Mouse (Mus musculus) lung, embryonic 14.5 days (tissue): ENCODE measurements at regions not wholly inside any gene's neighbourhood (a gene's known extent, or its start where the extent isn't known, plus 50 kb on each side); places are given as distances from the start of the nearest gene placed in this dataset.
A peak's percentile ranks its signal among the peaks of the same experiment; 100 is the strongest.

Experiments used
- ATAC-seq: fragments of 200-750 bp; cut with Nextera tagmentation; 2 replicates; pipeline ENCODE4 v1.8.0; 2017; ENCODE audit warnings: mild to moderate bottlenecking, moderate TSS enrichment, moderate library complexity; ENCODE audit not compliant: insufficient read depth
- DNase-seq: peaks from one replicate; pipeline ENCODE4 v3.0.0-alpha.2; 2015
- H3K27ac ChIP-seq: fragments of 300-500 bp; sonication (generic); 2 replicates; pipeline ENCODE4 v1.5.1; 2014; ENCODE audit warnings: low read depth, mild to moderate bottlenecking, moderate library complexity
- H3K27me3 ChIP-seq: fragments of 300-500 bp; sonication (generic); 2 replicates; pipeline ENCODE4 v1.6.1; 2014; ENCODE audit warnings: low read length, control low read depth; ENCODE audit not compliant: insufficient read depth
- H3K36me3 ChIP-seq: fragments of 300-500 bp; sonication (generic); 2 replicates; pipeline ENCODE4 v1.6.1; 2014; ENCODE audit warnings: control low read depth; ENCODE audit not compliant: insufficient read depth
- H3K4me1 ChIP-seq: fragments of 300-500 bp; sonication (generic); 2 replicates; pipeline ENCODE4 v1.6.1; 2014; ENCODE audit warnings: antibody characterized with exemption, control low read depth; ENCODE audit not compliant: insufficient read depth
- H3K4me2 ChIP-seq: fragments of 300-500 bp; sonication (generic); 2 replicates; pipeline ENCODE4 v1.6.1; 2014; ENCODE audit warnings: mild to moderate bottlenecking
- H3K4me3 ChIP-seq: fragments of 300-500 bp; sonication (generic); 2 replicates; pipeline ENCODE4 v1.5.1; 2014; ENCODE audit warnings: low read depth, low read length
- H3K9ac ChIP-seq: fragments of 300-500 bp; sonication (generic); 2 replicates; pipeline ENCODE4 v1.6.1; 2014
- H3K9me3 ChIP-seq: fragments of 300-500 bp; sonication (generic); 2 replicates; pipeline ENCODE4 v1.6.1; 2016; ENCODE audit warnings: low read depth, low read length, control low read depth
- CTCF ChIP-seq: IDR thresholded peaks from 2 replicates; pipeline ENCODE4 v1.5.1; 2016; ENCODE audit warnings: antibody characterized with exemption, low read depth
- WGBS: fragments of 180-500 bp; shearing (Covaris S2); extraction: QIAGEN DNeasy Blood & Tissue Kit; methylation state at CpG from one replicate; pipeline ENCODE4 v1.1.7; 2014; 5-methylcytosine and 5-hydroxymethylcytosine counted together

- no peak overlapping the region for H3K4me3 ChIP-seq
- WGBS, result 83% methylated on average over 6 of the region's 6 CpGs
- H3K9me3 ChIP-seq, result no peaks in the 10 kb centered on the region
- H3K27ac ChIP-seq, result no peak overlapping the region
- ATAC-seq, result no peak
- H3K4me1 ChIP-seq, result no peaks in the 10 kb centered on the region
- no peak for DNase-seq
- H3K9ac ChIP-seq, result no peak overlapping the region
- no peak for TF ChIP-seq CTCF
- H3K4me2 ChIP-seq, result no peak overlapping the region
- H3K27me3 ChIP-seq, result no peaks in the 10 kb centered on the region
- no peaks in the 10 kb centered on the region for H3K36me3 ChIP-seq
Measured at GRCm38 (mm10) chr3:52762549-52762948, 254.5 kb downstream of the Cog6 start.

- Histone ChIP-seq H3K9ac (no peak overlapping the region), H3K36me3 (no peaks in the 10 kb centered on the region), H3K27me3 (no peaks in the 10 kb centered on the region), H3K9me3 (no peaks in the 10 kb centered on the region), H3K27ac (no peak overlapping the region), H3K4me1 (no peaks in the 10 kb centered on the region), H3K4me3 (no peak overlapping the region), H3K4me2 (no peak overlapping the region)
- WGBS, result 85% methylated on average over 11 of the region's 11 CpGs
- ATAC-seq, result no peak
- DNase-seq, result no peak
- TF ChIP-seq CTCF, result no peak
Measured at GRCm38 (mm10) chr3:52759846-52760245, 257.2 kb downstream of the Cog6 start.

DNA sequence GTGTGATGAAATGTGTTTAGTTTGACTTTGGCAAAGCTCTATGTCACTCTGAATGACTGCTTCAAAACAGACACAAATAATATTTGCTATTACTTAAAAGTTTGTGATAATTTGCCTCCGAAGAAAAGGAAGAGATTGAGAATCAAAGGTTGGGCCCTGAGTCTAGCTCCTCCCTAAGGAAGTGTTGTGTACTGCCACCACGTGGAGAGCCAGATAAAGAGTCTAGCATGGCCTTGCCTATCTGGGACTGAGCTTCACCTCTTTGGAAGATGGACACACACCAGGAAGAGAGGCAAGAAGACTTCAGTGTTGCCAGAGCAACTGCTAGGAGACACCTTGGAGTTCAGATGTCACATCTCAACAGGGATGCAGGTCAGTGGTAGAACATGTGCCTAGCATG lies 258.5 kb downstream of the Cog6 start:
- 12% methylated on average over 2 of the region's 2 CpGs for WGBS
- no peak overlapping the region for H3K27ac ChIP-seq
- H3K4me1 ChIP-seq, result peaks cover 4% of the 10 kb centered on the region
- peak; percentile 58 for DNase-seq
- no peaks in the 10 kb centered on the region for H3K9me3 ChIP-seq
- H3K4me2 ChIP-seq, result no peak overlapping the region
- no peaks in the 10 kb centered on the region for H3K36me3 ChIP-seq
- no peak for ATAC-seq
- H3K27me3 ChIP-seq, result no peaks in the 10 kb centered on the region
- no peak overlapping the region for H3K4me3 ChIP-seq
- peak; percentile 69 for TF ChIP-seq CTCF
- H3K9ac ChIP-seq, result no peak overlapping the region

DNA sequence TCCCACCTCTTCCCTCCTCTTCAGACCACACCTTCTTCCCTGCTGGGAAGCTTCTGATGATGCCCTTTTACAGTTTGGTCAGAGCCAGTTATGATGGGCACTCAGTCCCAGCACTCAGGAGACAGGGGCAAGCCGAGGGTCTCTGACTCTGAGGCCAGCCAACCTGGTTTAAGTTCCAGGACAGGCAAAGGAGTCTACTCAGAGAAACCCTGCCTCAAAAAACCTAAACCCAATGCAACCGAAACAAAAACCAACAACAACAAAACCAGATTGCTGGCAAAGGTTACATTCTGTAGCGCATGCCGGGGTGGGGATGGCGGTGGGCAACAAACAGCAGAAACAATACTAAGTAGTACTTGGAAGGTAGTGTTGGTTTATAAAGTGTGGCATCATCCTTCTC lies 260.2 kb downstream of the Cog6 start:
- DNase-seq (no peak), ATAC-seq (no peak)
- Histone ChIP-seq H3K27me3 (no peaks in the 10 kb centered on the region), H3K4me1 (peaks cover 4% of the 10 kb centered on the region), H3K27ac (no peak overlapping the region), H3K9ac (no peak overlapping the region), H3K9me3 (no peaks in the 10 kb centered on the region), H3K36me3 (no peaks in the 10 kb centered on the region), H3K4me2 (no peak overlapping the region), H3K4me3 (no peak overlapping the region)
- no peak for TF ChIP-seq CTCF
- 86% methylated on average over 5 of the region's 5 CpGs for WGBS

GRCm38 (mm10) chr3:52756006-52756405 lies 261.0 kb downstream of the Cog6 start:
- H3K36me3 ChIP-seq, result no peaks in the 10 kb centered on the region
- DNase-seq, result no peak
- no peak overlapping the region for H3K4me3 ChIP-seq
- H3K27me3 ChIP-seq, result no peaks in the 10 kb centered on the region
- H3K27ac ChIP-seq, result no peak overlapping the region
- no peak overlapping the region for H3K4me2 ChIP-seq
- H3K4me1 ChIP-seq, result peaks cover 4% of the 10 kb centered on the region
- no peaks in the 10 kb centered on the region for H3K9me3 ChIP-seq
- no peak for TF ChIP-seq CTCF
- ATAC-seq, result no peak
- no peak overlapping the region for H3K9ac ChIP-seq
- WGBS, result 32% methylated on average over 5 of the region's 5 CpGs

DNA sequence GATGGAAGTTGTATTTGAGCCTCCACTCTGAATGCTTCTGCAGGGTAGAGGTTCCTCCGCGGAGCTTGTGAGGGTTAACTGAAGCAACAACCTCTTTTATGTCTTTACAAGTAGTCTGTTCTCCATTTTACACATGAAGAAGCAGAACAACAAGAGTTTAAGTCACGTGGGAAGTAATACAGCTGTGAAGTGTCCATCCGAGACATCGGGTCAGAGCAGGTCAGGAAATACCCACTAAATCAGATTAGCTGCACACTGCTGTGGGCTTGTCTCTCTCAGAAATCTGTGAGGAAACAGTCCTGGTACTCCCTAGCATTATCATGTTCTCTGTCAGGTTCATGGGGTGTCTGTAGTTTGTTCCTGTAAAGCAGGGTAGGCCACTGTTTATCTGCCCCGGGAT lies 262.1 kb downstream of the Cog6 start:
- 36% methylated on average over 6 of the region's 6 CpGs for WGBS
- Histone ChIP-seq H3K9me3 (no peaks in the 10 kb centered on the region), H3K27me3 (no peaks in the 10 kb centered on the region), H3K36me3 (no peaks in the 10 kb centered on the region), H3K9ac (no peak overlapping the region), H3K4me2 (no peak overlapping the region), H3K4me1 (peaks cover 4% of the 10 kb centered on the region), H3K27ac (no peak overlapping the region), H3K4me3 (no peak overlapping the region)
- DNase-seq (no peak), ATAC-seq (no peak)
- no peak for TF ChIP-seq CTCF

DNA sequence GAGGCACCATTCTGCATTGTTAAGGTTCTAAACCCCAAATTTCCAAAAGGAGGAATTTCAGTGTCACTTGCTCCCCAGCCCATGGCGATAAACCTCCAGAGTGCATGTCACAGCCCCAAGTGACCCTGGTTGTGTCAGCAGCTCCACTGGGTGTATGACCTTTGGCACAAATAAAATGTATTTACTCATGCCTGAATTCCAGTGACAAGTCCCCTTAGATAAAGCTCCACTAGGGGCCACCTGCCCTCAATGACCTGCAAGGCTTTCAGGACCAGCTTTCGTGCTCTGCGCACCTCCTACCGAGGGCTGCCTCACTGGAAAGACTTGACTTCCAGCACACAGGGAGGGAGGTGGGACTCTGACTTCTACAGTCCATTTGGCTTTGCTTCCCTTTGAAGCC lies 262.6 kb downstream of the Cog6 start:
- H3K4me3 ChIP-seq, result no peak overlapping the region
- no peaks in the 10 kb centered on the region for H3K9me3 ChIP-seq
- H3K4me1 ChIP-seq, result peaks cover 4% of the 10 kb centered on the region
- 54% methylated on average over 4 of the region's 4 CpGs for WGBS
- DNase-seq (no peak), ATAC-seq (no peak)
- TF ChIP-seq CTCF, result no peak
- H3K27me3 ChIP-seq, result no peaks in the 10 kb centered on the region
- H3K27ac ChIP-seq, result no peak overlapping the region
- no peak overlapping the region for H3K4me2 ChIP-seq
- H3K9ac ChIP-seq, result no peak overlapping the region
- no peaks in the 10 kb centered on the region for H3K36me3 ChIP-seq

- 63% methylated on average over 3 of the region's 3 CpGs for WGBS
- Histone ChIP-seq H3K4me3 (no peak overlapping the region), H3K9ac (no peak overlapping the region), H3K9me3 (no peaks in the 10 kb centered on the region), H3K27me3 (no peaks in the 10 kb centered on the region), H3K36me3 (no peaks in the 10 kb centered on the region), H3K27ac (no peak overlapping the region), H3K4me2 (no peak overlapping the region), H3K4me1 (no peaks in the 10 kb centered on the region)
- no peak for DNase-seq
- ATAC-seq, result no peak
- TF ChIP-seq CTCF, result no peak
Measured at GRCm38 (mm10) chr3:52746917-52747316, 270.1 kb downstream of the Cog6 start.
